Mouse (Mus musculus) heart, embryonic 12.5 days (tissue): ENCODE results near the gene Nfs1. TPM values are rescaled to one million over a fixed set of nuclear protein-coding genes. Genes with fewer than 3 reads are reported as not detected.
"Not testable (repeated sequence)": the region's sequence is repeated elsewhere in the genome, so short reads cannot be mapped to it uniquely, and the experiment has no call there.

Source experiments
- ATAC-seq: fragments of 200-750 bp; cut with Nextera tagmentation; 2 replicates; pipeline ENCODE4 v1.8.0; 2017; ENCODE audit warnings: moderate TSS enrichment, moderate library complexity; ENCODE audit not compliant: insufficient number of reproducible peaks, low FRiP score
- H3K27ac ChIP-seq: fragments of 300-500 bp; sonication (generic); 2 replicates; pipeline ENCODE4 v1.5.1; 2016; ENCODE audit warnings: mild to moderate bottlenecking, moderate library complexity; ENCODE audit not compliant: poor library complexity, severe bottlenecking
- H3K27me3 ChIP-seq: fragments of 300-500 bp; sonication (generic); replicated peaks from 2 replicates; pipeline ENCODE4 v1.6.1; 2016; ENCODE audit warnings: mild to moderate bottlenecking, moderate library complexity
- H3K36me3 ChIP-seq: fragments of 300-500 bp; sonication (generic); 2 replicates; pipeline ENCODE4 v1.6.1; 2016; ENCODE audit warnings: mild to moderate bottlenecking, moderate library complexity
- H3K4me1 ChIP-seq: fragments of 300-500 bp; sonication (generic); replicated peaks from 2 replicates; pipeline ENCODE4 v1.6.1; 2016; ENCODE audit warnings: mild to moderate bottlenecking
- H3K4me2 ChIP-seq: fragments of 300-500 bp; sonication (generic); 2 replicates; pipeline ENCODE4 v1.6.1; 2016; ENCODE audit warnings: mild to moderate bottlenecking, moderate library complexity
- H3K4me3 ChIP-seq: fragments of 300-500 bp; sonication (generic); 2 replicates; pipeline ENCODE4 v1.5.1; 2016; ENCODE audit warnings: mild to moderate bottlenecking
- H3K9ac ChIP-seq: fragments of 300-500 bp; sonication (generic); 2 replicates; pipeline ENCODE4 v1.6.1; 2016; ENCODE audit warnings: mild to moderate bottlenecking, moderate library complexity
- H3K9me3 ChIP-seq: fragments of 300-500 bp; sonication (generic); replicated peaks from 2 replicates; pipeline ENCODE4 v1.6.1; 2016; ENCODE audit warnings: mild to moderate bottlenecking, moderate library complexity
- WGBS: fragments of 180-500 bp; shearing (Covaris S2); methylation state at CpG from one replicate; pipeline ENCODE4 v1.1.7; 2016; 5-methylcytosine and 5-hydroxymethylcytosine counted together
- polyA plus RNA-seq: library from polyadenylated mRNA; unstranded; fragments of >200 nt; fragmentation: Nextera tagmentation; extraction: Ambion mirVana; gene quantifications from 2 replicates; pipeline ENCODE4 v1.2.1, GENCODE M21; 2016

The Nfs1 gene
- polyA plus RNA-seq: 55.5 and 55.8 TPM in 2 replicates

DNA sequence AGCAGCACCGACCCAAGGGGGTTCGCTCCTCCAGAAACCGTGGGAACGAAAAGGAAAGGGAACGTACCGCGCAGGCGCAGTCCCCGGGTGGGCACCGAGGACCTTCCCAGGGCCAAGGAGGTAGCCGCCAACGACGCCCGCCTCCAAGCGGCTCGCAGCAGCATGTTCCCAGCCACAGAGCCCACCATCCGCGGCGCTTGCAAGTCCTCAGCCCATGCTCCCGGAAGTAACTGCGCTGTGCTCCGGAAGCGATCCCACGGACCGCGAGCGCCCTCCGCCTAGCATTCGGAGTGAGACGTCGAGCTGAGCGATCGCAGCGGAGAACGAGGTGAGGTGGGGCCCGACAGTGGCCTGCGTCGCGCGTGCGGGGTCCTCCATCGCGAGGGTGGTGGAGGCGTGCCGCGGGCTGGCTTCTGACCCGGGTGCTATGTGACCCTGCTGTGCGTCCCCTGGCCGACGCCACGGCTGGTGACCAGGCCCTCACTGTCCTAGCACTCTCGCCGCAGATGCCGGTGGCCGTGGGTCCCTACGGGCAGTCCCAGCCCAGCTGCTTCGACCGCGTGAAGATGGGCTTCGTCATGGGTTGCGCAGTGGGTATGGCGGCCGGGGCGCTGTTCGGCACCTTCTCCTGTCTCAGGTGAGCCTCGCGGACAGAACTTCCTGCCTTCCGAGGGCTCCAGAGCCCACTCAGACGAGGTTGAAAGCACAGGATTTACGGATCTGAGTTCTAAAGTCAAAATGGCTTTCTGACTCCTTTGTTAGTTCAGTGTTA is at the start of gene Nfs1, which contains the start of gene Romo1:
TSS of gene Nfs1 (minus strand) at position 234 of the 772 bp plus-strand sequence.
TSS of gene Romo1 (plus strand) at position 87 of the 772 bp plus-strand sequence.
- H3K27me3 ChIP-seq: no peaks in the 10 kb centered on the region
- 0 out of 2 replicates have a peak, but pooled peaks cover 8% of the 10 kb centered on the region for H3K4me1 ChIP-seq
- H3K4me3 ChIP-seq: peak within 1 kb of the TSS; percentile 75
- ATAC-seq: peak; percentile 91
- H3K4me2 ChIP-seq: peak within 1 kb of the TSS; percentile 73
- peaks cover 45% of the 10 kb centered on the region for H3K36me3 ChIP-seq
- no peaks in the 10 kb centered on the region for H3K9me3 ChIP-seq
- under 1% methylated on average over 70 of the region's 70 CpGs for WGBS
- peak within 1 kb of the TSS; percentile 82 for H3K9ac ChIP-seq
- peak within 1 kb of the TSS; percentile 96 for H3K27ac ChIP-seq

DNA sequence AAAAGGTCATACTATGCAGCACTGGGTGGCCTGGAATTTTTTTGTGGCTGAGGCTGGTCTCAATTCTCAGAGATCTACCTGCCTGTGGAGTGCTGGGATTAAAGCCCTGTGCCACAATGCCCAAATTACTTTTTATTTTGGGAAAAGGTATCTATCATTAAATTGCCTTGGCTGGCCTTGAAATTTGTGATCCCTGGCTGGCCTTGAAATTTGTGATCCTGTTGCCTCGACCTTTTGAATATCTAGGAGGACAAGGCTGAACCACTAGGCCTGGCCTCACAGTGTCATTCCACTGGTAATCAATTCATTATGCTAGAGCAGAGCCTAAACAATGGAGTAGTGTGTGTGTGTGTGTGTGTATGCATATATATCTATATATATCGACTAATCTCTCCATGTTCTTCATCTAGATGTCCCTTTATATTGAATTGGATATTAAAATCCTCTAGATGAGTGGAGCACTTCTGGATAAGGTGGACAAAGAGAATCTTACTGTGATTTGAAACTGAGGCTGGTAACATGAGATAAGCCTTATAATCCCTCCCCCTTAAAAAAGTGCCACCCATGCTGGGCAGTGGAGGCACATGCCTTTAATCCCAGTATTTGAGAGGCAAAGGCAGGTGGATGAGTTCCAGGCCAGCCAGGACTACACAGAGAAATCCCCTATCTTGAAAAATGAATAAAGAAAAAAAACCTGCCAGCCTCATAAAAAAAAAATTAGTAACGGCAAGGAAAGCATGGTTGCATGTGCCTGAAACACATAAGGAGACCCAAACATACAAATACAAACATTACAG is 49.3 kb upstream of the Nfs1 start:
- H3K9me3 ChIP-seq: no peaks in the 10 kb centered on the region
- ATAC-seq: no peak
- H3K4me2 ChIP-seq: no peak overlapping the region
- H3K27ac ChIP-seq: no peak overlapping the region
- 82% methylated on average over 3 of the region's 3 CpGs for WGBS
- peaks cover 12% of the 10 kb centered on the region for H3K4me1 ChIP-seq
- H3K27me3 ChIP-seq: no peaks in the 10 kb centered on the region
- no peak overlapping the region for H3K9ac ChIP-seq
- H3K4me3 ChIP-seq: no peak overlapping the region
- H3K36me3 ChIP-seq: no peaks in the 10 kb centered on the region

DNA sequence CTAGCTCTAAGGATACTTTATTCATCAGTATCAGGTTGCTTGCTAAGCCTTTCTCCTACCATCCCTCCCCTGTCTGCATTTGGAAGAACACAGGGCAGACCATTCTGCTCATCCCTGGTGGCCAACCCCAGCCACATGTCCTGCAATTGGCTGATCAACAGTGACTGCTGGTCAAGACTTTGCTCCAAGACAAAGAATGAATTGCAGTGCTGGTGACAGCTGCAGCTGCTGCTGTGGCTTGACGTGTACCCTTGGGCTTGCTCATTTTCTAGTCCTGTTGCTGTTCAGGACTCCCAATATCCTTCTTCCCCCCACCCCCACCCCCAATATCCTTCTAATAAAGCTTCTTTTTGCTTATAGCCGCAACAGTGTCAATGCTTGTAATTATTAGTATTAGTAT is 48.1 kb upstream of the Nfs1 start:
- ATAC-seq: no peak
- 95% methylated on average over 2 of the region's 2 CpGs for WGBS
- Histone ChIP-seq H3K9me3 (no peaks in the 10 kb centered on the region), H3K9ac (no peak overlapping the region), H3K27me3 (no peaks in the 10 kb centered on the region), H3K4me1 (peaks cover 3% of the 10 kb centered on the region; the same call in 1 of the 2 replicates), H3K4me3 (no peak overlapping the region), H3K27ac (no peak overlapping the region), H3K4me2 (no peak overlapping the region), H3K36me3 (no peaks in the 10 kb centered on the region)

DNA sequence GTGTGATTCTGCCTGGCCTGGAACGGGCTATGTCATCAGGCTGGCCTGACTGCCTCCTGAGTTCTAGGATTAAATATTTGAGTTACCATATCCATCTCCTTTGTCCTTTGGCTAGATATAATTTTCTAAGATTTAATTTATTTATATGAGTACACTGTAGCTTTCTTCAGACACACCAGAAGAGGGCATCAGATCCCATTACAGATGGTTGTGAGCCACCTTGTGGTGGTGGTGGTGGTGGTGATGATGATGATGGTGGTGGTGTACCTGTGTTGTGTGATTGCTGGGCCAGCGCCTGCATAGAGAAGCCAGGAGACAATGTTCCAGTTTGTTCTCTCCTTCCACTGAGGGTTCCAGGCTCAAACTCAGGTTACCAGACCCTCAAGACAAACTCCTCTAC is 47.6 kb upstream of the Nfs1 start:
- no peak overlapping the region for H3K4me3 ChIP-seq
- no peak overlapping the region for H3K27ac ChIP-seq
- H3K27me3 ChIP-seq: no peaks in the 10 kb centered on the region
- WGBS: 94% methylated on average over 2 of the region's 2 CpGs
- no peak for ATAC-seq
- H3K36me3 ChIP-seq: no peaks in the 10 kb centered on the region
- H3K4me2 ChIP-seq: no peak overlapping the region
- no peaks in the 10 kb centered on the region for H3K9me3 ChIP-seq
- peaks cover 3% of the 10 kb centered on the region; the same call in 1 of the 2 replicates for H3K4me1 ChIP-seq
- H3K9ac ChIP-seq: no peak overlapping the region

DNA sequence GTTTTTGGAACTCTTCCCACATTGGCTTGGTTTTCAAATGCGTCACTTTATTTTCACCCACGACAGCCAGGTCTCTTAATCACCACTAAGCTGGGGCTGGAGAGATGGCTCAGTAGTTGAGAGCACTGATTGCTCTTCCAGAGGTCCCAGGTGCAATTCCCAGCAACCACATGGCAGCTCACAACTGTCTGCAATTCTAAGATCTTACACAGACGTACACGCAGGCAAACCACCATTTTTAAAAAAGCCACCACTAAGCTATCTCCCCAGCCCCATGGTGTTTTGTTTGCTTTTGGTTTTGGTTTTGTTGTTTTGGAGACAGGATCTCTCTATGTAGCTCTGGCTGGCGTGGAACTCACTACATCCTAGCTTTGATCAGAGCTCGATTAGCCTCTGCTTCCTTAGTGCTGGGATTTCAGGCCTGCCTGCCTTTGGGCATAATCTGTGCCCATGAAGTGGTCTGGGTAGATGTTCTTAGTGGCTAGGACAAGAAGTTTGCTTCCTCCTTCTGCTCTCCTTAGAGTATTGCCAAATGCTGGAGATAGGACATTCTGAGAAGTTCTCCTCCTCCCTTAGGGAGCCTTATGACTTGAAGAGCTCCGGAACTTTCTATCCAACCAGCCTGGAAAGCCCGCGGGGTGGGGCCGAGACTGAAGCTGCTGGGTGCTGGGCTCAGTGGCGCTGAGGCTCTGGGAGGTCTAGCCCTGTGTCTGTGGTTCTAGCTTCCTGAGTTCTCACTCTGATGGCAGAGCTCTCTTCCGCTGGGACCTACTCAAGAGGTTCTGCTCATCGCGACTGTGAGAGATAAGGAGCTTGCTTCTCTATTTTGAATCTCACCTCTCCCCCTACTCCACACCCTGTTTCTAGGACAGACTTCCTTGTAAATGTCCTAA is 46.3 kb upstream of the Nfs1 start:
- Histone ChIP-seq H3K27me3 (no peaks in the 10 kb centered on the region), H3K4me2 (no peak overlapping the region), H3K27ac (no peak overlapping the region), H3K4me3 (no peak overlapping the region), H3K9me3 (no peaks in the 10 kb centered on the region), H3K9ac (no peak overlapping the region), H3K4me1 (no peaks in the 10 kb centered on the region; the same call in 1 of the 2 replicates), H3K36me3 (no peaks in the 10 kb centered on the region)
- WGBS: 71% methylated on average over 14 of the region's 14 CpGs
- 0 out of 2 replicates have a peak, but pooled peaks have one; percentile 39 for ATAC-seq

DNA sequence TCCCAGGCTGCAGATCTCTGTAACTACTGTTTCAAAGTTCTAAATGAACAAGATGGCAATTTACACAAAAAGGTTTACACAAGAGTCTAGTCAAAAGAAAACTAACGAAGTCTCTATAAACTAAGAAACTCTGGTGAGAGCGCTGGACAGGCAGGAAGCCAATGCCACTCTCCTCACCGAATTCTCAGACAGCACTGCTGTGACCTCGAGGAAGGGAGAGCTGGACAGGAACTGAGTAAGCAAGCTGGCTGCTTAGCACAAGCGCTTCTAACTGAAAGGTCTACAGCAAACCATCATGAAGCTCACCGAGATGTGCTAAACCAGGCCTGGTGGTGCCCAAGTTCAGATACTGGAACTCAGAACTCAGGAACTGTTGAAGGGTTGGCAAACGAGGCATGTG is 45.3 kb upstream of the Nfs1 start:
- not testable (repeated sequence) for H3K4me1 ChIP-seq, H3K27me3 ChIP-seq, ATAC-seq, H3K27ac ChIP-seq, H3K36me3 ChIP-seq, H3K4me3 ChIP-seq, H3K4me2 ChIP-seq, H3K9ac ChIP-seq, H3K9me3 ChIP-seq
- WGBS: 71% methylated on average over 7 of the region's 7 CpGs

DNA sequence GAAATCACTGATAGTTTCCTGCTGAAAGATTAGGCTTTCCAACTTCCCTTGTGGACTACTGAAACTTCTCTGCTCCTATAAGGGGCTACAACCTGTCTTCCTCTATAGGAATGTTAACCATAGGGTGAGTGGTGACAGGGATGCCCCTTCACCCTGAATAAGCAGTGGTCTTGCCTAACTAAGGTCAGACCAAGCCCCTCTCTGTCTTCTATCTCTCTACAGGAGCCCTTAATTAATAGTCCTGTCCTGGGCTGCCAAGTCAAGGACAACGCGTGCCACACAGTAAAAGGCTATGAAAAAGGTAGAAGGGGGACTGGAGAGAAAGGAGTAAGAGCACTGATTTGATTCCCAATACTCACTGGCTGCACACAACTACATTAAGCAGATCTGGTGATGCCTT is 37.6 kb upstream of the Nfs1 start:
- no peaks in the 10 kb centered on the region for H3K27me3 ChIP-seq
- H3K4me3 ChIP-seq: no peak overlapping the region
- H3K9ac ChIP-seq: no peak overlapping the region
- H3K4me1 ChIP-seq: peaks cover 20% of the 10 kb centered on the region
- H3K4me2 ChIP-seq: no peak overlapping the region; the same call in 1 of the 2 replicates
- no peak for ATAC-seq
- no peaks in the 10 kb centered on the region for H3K9me3 ChIP-seq
- H3K36me3 ChIP-seq: peaks cover 15% of the 10 kb centered on the region
- WGBS: 68% methylated on average over 2 of the region's 2 CpGs
- H3K27ac ChIP-seq: no peak overlapping the region

DNA sequence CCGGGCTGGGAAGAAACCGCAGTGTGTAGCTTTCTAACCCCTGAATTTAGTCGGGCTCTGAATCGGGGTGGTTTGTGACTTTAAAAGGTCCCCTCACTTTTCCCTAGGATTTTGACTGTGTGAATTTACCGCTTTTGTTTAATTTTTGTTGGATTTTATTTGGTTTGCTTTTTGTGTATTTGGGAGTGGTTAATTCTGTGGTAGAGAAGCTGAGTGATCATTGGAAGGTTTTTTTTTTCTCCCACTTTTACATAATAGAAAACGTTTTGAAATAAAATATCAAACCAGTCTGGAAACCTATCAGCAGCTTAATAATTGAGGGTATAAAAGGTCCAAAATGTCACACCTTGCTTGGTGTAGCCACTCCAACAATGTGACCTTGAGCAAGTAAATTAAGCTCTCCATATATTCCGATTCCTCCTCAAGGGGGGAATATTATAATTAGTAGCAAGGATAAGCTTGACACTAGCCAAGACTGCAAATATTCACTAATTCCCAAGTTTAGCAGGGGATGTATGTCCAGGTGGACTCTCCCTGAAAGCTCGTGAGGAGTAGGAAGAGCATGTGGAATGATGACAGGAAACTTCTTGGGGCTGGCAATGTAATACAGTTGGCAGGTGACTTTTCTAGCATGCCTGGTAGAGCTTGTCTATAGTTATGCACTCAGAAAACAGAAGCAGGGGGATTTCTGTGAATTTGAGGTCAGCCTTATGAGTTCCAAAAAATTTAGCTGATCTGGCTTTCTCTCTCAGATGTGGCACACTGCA is 37.0 kb upstream of the Nfs1 start:
- H3K4me2 ChIP-seq: peak overlapping the region; percentile 81
- H3K4me3 ChIP-seq: peak overlapping the region; percentile 67
- H3K4me1 ChIP-seq: peaks cover 20% of the 10 kb centered on the region
- H3K36me3 ChIP-seq: peaks cover 15% of the 10 kb centered on the region
- peak overlapping the region; percentile 91 for H3K27ac ChIP-seq
- 12% methylated on average over 8 of the region's 8 CpGs for WGBS
- no peak; the same call in 1 of the 2 replicates for ATAC-seq
- H3K9me3 ChIP-seq: no peaks in the 10 kb centered on the region
- peak overlapping the region; percentile 89 for H3K9ac ChIP-seq
- H3K27me3 ChIP-seq: no peaks in the 10 kb centered on the region

DNA sequence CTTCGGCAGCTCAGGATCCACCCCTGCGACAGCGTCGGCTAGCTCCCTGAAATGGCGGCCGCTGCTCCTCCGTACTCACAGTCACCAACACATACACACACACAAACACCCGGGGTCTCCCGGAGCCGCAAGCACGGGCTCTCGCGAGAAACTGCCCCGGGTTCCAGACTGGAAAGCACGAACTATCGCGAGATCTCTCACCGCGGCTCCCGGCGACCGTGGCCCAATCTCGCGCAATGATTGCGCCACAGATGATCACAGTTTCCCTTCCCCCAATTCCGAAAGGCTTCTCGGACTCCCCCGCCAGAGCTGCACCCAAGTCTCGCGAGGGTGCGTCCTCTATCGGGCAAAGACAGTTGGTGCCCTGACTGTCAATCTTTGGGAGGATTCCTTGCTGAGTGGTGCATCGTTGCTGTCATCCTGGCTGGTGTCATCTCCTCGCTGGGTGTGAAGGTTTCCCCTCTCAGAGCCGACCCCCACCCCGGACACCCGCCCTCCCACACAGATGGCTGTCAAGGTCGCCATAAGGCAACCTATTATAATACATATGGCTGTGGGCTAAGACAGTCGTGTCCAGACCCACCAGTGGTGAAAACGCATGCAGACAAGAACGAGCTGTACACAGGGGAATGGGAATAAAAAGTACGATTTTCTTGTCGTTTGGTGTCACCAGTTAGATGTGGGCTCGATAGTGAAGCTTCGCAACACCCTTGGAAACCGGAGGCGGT is 36.3 kb upstream of the Nfs1 start, which contains the start of gene Rbm39:
TSS of gene Rbm39 (minus strand) at position 145 of the 728 bp plus-strand sequence.
- Histone ChIP-seq H3K9ac (peak within 1 kb of the TSS; percentile 96), H3K4me1 (peaks cover 20% of the 10 kb centered on the region), H3K27me3 (no peaks in the 10 kb centered on the region), H3K4me2 (peak within 1 kb of the TSS; percentile 84), H3K9me3 (no peaks in the 10 kb centered on the region), H3K36me3 (peaks cover 19% of the 10 kb centered on the region), H3K27ac (peak within 1 kb of the TSS; percentile 91), H3K4me3 (peak within 1 kb of the TSS; percentile 67)
- under 1% methylated on average over 47 of the region's 47 CpGs for WGBS
- ATAC-seq: peak; percentile 96
